Mouse (Mus musculus) adrenal gland, postnatal 4 days (tissue): Measurements from ENCODE around the gene Slc26a11. TPM values are rescaled to one million over a fixed set of nuclear protein-coding genes. Genes with fewer than 3 reads are reported as not detected.
A peak's percentile ranks its signal among the peaks of the same experiment; 100 is the strongest.

Source experiments
- DNase-seq, 2 experiments: peaks; one replicate each; pipeline ENCODE4 v3.0.0; 2021 to 2022; ENCODE audit warnings: low spot score in 2 of 2, mixed read lengths in 2 of 2
- microRNA-seq: library from miRNA; unstranded; fragments of <30 nt; microRNA quantifications from one replicate; pipeline ENCODE4 v1.2.0, GENCODE M21; 2021
- total RNA-seq, 2 experiments: library from RNA; stranded (reverse); gene quantifications; 2 replicates each; pipeline ENCODE4 v1.2.3; 2021

Gene Slc26a11
- total RNA-seq, 2 experiments from 2014 or later, result 10.9 to 11.2 TPM

GRCm38 (mm10) chr11:119395931-119396330 lies 40.6 kb downstream of the Slc26a11 start:
- no peak for DNase-seq

DNA sequence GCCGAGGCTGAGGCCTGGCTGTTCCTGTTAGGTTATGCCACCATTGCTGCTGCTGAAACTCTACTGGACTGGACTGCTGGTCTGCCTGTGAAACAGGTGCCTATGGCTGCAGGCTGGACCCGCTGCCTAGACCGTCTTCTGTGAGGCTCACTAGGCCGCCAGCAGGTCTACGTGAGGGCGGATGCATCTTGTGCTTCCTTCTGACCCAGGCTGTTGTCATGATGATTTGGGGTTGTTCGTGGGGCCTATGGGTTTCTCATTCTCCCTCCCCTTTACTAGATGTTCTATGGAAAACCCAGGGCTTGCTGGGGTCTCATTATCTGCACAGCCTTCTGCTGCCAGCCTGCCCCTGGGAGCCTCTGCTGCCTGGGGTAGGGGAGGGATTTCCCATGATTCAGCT lies 41.1 kb downstream of the Slc26a11 start:
- DNase-seq, result no peak

DNA sequence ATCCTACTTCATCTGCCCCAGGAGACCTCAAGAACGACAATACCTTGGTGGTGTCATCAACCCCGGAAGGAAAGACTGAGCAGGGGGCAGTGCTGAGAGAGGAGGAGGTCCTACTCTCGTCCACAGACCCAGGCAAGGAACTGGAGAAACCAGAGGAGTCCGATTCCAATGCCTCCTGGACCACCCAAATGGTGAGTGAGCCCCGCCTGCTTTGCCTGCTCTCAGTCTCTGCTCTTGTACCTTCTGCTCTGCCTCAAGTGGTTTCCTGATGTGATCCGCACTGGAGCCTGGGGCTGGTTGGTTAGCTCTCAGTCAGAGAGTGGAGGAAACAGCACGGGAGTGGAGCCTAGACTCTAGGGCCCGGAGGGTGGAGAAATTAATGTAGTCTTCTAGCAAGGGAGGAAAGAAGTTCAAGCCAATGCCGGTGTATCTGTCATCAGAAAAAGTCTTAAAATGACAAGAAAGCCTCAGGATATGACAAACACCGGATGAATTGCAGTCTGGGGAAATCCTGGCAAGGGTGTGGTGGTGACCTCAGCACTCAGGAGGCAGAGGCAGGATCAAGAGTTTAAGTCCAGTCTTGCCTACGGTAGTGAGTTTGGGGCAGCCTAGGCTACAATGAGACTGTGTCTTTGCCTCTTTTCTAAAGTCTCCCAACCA lies 47.3 kb downstream of the Slc26a11 start:
- DNase-seq, result no peak

- DNase-seq, result no peak
Observed at GRCm38 (mm10) chr11:119404627-119405026, 49.3 kb downstream of the Slc26a11 start.

DNA sequence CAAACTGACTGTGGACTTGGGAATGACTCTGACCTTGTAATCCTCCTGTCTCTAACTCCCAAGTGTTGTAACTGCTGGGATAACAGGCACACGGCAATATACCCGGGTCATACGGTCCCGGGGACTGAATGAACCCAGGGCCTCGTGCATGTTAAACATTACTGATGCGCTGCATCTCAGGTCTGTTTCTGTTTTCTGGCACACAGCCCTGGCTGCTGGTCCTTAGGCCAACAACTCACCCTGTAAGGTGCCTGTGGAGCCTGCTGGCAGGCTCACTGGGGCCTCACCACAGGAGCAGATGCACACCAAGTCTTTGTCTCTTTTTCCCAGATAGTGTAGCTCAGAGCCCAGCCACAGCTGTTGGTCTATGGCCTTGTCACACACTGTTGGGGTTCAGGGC lies 52.0 kb downstream of the Slc26a11 start:
- no peak for DNase-seq

DNA sequence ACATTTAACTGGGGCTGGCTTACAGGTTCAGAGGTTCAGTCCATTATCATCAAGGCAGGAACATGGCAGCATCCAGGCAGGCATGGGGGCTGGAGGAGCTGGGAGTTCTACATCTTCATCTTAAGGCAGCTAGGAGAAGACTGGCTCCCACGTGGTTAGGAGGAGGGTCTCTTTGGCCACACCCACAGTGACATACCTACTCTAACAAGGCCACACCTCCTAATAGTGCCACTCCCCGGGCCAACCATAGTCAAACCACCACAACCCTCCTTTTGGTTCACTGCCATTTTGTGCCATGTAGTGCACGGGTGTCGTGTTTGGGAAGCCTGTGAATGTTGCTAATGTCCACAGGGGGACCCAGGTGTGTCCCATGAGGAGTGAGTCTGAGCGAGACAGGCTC lies 52.6 kb downstream of the Slc26a11 start:
- DNase-seq, result no peak

DNA sequence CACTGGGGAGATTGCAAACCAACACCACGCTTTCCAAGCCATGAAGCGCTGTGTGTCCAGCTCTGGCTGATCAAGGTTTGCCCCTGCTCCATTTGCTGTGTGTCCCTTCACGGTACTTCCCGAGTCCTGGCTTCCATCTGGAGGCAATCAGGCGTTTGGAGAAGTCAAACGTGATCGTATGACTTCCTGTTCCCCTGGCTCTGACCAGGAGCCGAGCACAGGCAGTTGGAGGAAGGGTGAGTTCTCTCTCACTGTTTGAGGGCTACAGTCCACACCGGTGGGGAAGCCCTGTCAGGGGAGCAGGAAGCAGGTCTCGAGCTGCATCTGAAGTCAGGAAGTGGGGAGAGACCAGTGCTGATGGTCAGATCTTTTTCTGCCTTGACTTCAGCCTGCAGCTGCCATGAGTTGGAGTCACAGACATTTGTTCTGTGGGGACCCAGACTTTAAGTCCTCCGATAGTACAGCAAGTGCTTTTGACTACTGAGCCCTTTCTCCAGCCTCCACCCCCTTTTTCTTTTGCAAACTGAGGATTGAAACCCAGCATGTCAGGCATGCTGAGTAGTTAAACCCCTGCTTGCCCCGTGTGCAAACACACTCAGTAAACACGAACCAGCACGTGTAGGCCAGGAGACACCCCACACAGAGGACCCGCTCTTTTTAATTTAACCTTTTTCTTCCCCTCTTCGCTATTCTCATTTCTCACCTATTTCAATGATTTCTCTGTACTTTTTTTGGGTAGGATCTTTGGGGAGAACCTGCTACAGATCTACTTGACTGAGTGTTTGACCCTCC lies 64.2 kb downstream of the Slc26a11 start:
- no peak for DNase-seq

DNA sequence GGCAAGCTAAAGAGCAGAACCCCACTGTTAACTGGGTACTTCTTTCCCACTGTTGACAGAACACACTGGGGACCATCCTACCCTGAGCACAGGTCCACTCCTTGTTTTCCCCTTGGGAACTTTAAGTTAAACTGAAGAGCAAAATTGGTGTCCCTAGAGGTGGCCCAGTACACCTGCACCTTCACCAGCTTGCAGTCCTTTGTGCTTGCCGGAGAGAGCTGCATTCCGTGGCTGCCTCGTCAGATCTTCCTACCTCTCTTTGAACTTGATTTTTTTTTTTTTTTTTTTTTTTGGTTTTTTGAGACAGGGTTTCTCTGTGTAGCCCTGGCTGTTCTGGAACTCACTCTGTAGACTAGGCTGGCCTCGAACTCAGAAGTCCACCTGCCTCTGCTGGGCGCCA lies 65.1 kb downstream of the Slc26a11 start:
- DNase-seq, result no peak

DNA sequence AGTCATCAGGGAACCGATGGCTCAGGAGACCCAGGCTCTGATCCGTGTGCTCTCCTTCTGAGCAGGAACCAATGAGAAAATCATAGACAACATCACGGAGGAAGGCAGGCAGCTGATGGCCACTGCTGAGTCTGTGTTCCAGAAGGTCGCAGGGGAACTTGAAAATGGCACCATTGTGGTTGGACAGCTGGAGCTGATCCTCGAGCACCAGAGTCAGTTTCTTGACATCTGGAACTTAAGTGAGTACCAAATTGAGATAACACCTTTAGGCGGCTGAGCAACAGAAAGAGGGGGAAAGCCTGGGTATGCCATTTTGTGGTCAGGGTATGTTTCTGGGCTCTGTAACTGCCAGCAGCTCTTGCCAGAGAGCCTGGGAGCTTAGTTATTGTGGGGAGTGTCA lies 72.1 kb downstream of the Slc26a11 start:
- no peak for DNase-seq

GRCm38 (mm10) chr11:119427986-119428385 lies 72.6 kb downstream of the Slc26a11 start:
- no peak for DNase-seq

DNA sequence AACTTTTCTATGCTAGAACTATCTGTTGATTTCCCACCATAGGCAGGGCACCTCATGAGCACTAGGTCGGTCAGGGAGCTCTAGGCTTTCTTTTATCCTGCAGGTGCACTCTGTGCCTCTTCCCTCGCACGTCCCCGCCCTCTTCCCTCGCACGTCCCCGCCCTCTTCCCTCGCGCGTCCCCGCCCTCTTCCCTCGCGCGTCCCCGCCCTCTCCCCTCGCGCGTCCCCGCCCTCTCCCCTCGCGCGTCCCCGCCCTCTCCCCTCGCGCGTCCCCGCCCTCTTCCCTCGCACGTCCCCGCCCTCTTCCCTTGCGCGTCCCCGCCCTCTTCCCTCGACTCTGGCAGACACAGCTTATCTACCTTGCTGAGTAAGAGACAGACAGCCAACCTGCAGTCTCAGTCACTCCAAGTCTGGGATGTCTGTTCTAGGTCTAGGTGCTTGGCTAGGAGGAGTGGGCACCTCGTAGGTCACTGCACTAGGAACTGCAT lies 73.3 kb downstream of the Slc26a11 start:
- peak in 1 of 2 experiments; percentile 20 for DNase-seq

Small RNA genes lying within 50 kb of the gene (microRNA-seq; reads per million reads assigned to microRNA genes)
- not detected for gene Mir1932

Other genes starting within 250 kb of the Slc26a11 start
- gene Tbc1d16, start 127.1 kb upstream of the Slc26a11 start, total RNA-seq, result 10 to 100 TPM; 25.9 to 29.7 TPM
- gene Ccdc40, start 127.0 kb upstream of the Slc26a11 start, total RNA-seq, result 1 to 10 TPM; 2.0 to 2.6 TPM
- gene Gaa, start 87.7 kb upstream of the Slc26a11 start, total RNA-seq, result 10 to 100 TPM; 87.5 to 87.7 TPM
- 100 to 1,000 TPM; 172 TPM for gene Eif4a3, start 55.5 kb upstream of the Slc26a11 start, total RNA-seq
- gene Card14, start 47.8 kb upstream of the Slc26a11 start, total RNA-seq, result under 1 TPM; 0.48 to 0.90 TPM
- 10 to 100 TPM; 18.3 to 20.9 TPM for gene Sgsh, start within 50 bp of the Slc26a11 start, total RNA-seq
- 10 to 100 TPM; 29.1 to 31.6 TPM for gene Rnf213, start 37.5 kb downstream of the Slc26a11 start, total RNA-seq
- 10 to 100 TPM; 37.1 to 38.2 TPM for gene Endov, start 135.8 kb downstream of the Slc26a11 start, total RNA-seq
- 1 to 10 TPM; 6.0 to 6.2 TPM for gene Nptx1, start 192.2 kb downstream of the Slc26a11 start, total RNA-seq
- gene Rptor, start 247.3 kb downstream of the Slc26a11 start, total RNA-seq, result 10 to 100 TPM; 53.1 to 56.7 TPM